Mouse (Mus musculus): Measurements from ENCODE around the gene Ppp1r18. TPM values are rescaled to one million over a fixed set of nuclear protein-coding genes. Genes with fewer than 3 reads are reported as not detected.

Gene Ppp1r18
- total and polyA plus RNA-seq, 2 experiments from 2014 or later, result 10.0 to 35.0 TPM

GRCm38 (mm10) chr17:35903992-35904355, 38.6 kb downstream of the Ppp1r18 start:
- H3K9ac ChIP-seq (replicated peaks; ENCODE audit: low read depth, low read length), result no peak overlapping the region; the same call in 1 of the 2 replicates
- H3K4me3 ChIP-seq (ENCODE audit: low read depth, low read length), result no peak overlapping the region
- H3K9me3 ChIP-seq (replicated peaks; ENCODE audit: control insufficient read depth, low read length), result no peaks in the 10 kb centered on the region
- no peaks in the 10 kb centered on the region for H3K27me3 ChIP-seq (ENCODE audit: control insufficient read depth, insufficient read depth, low read length)
- 42% methylated on average over 4 of the region's 4 CpGs for WGBS
- peaks cover 15% of the 10 kb centered on the region for H3K4me1 ChIP-seq (ENCODE audit: control insufficient read depth, insufficient read depth)
- ATAC-seq (ENCODE audit: insufficient read depth, low read depth) (0 out of 2 replicates have a peak, but pooled peaks have one; percentile 5), DNase-seq (ENCODE audit: low spot score) (no peak)
- no peak overlapping the region for H3K4me2 ChIP-seq (ENCODE audit: low read depth, low read length)
- no peak for TF ChIP-seq EP300 (IDR thresholded peaks at IDR 0.05; ENCODE audit: low read depth)
- H3K27ac ChIP-seq (ENCODE audit: low read depth), result peak overlapping the region; percentile 81
- peaks cover 18% of the 10 kb centered on the region for H3K36me3 ChIP-seq (replicated peaks; ENCODE audit: control insufficient read depth, insufficient read depth, low read length)

GRCm38 (mm10) chr17:35905587-35905986, 40.2 kb downstream of the Ppp1r18 start:
- H3K4me1 ChIP-seq (ENCODE audit: control insufficient read depth, insufficient read depth), result peaks cover 23% of the 10 kb centered on the region
- no peaks in the 10 kb centered on the region for H3K9me3 ChIP-seq (replicated peaks; ENCODE audit: control insufficient read depth, low read length)
- peaks cover 18% of the 10 kb centered on the region for H3K36me3 ChIP-seq (replicated peaks; ENCODE audit: control insufficient read depth, insufficient read depth, low read length)
- no peak overlapping the region for H3K27ac ChIP-seq (ENCODE audit: low read depth)
- H3K4me2 ChIP-seq (ENCODE audit: low read depth, low read length), result no peak overlapping the region
- TF ChIP-seq EP300 (IDR thresholded peaks at IDR 0.05; ENCODE audit: low read depth) (no peak), CTCF (IDR thresholded peaks at IDR 0.05; ENCODE audit: low read depth) (no peak)
- no peak for ATAC-seq (ENCODE audit: insufficient read depth, low read depth)
- H3K4me3 ChIP-seq (ENCODE audit: low read depth, low read length), result no peak overlapping the region
- H3K27me3 ChIP-seq (ENCODE audit: control insufficient read depth, insufficient read depth, low read length), result no peaks in the 10 kb centered on the region
- 94% methylated on average over 1 of the region's 1 CpGs for WGBS
- H3K9ac ChIP-seq (replicated peaks; ENCODE audit: low read depth, low read length), result no peak overlapping the region
- no peak for DNase-seq (ENCODE audit: low spot score)

GRCm38 (mm10) chr17:35907609-35908008, 42.2 kb downstream of the Ppp1r18 start:
- Histone ChIP-seq H3K27ac (ENCODE audit: low read depth) (no peak overlapping the region), H3K9ac (replicated peaks; ENCODE audit: low read depth, low read length) (no peak overlapping the region), H3K36me3 (replicated peaks; ENCODE audit: control insufficient read depth, insufficient read depth, low read length) (peaks cover 27% of the 10 kb centered on the region), H3K4me3 (ENCODE audit: low read depth, low read length) (no peak overlapping the region), H3K4me2 (ENCODE audit: low read depth, low read length) (no peak overlapping the region), H3K9me3 (replicated peaks; ENCODE audit: control insufficient read depth, low read length) (no peaks in the 10 kb centered on the region), H3K4me1 (ENCODE audit: control insufficient read depth, insufficient read depth) (peaks cover 22% of the 10 kb centered on the region), H3K27me3 (ENCODE audit: control insufficient read depth, insufficient read depth, low read length) (no peaks in the 10 kb centered on the region)
- DNase-seq (ENCODE audit: low spot score) (no peak), ATAC-seq (ENCODE audit: insufficient read depth, low read depth) (no peak)
- WGBS, result 66% methylated on average over 2 of the region's 2 CpGs
- TF ChIP-seq CTCF (IDR thresholded peaks at IDR 0.05; ENCODE audit: low read depth), result no peak
- no peak for TF ChIP-seq EP300 (IDR thresholded peaks at IDR 0.05; ENCODE audit: low read depth)

- Histone ChIP-seq H3K4me1 (ENCODE audit: control insufficient read depth, insufficient read depth) (peaks cover 10% of the 10 kb centered on the region), H3K9me3 (replicated peaks; ENCODE audit: control insufficient read depth, low read length) (no peaks in the 10 kb centered on the region), H3K36me3 (replicated peaks; ENCODE audit: control insufficient read depth, insufficient read depth, low read length) (peaks cover 40% of the 10 kb centered on the region), H3K27me3 (ENCODE audit: control insufficient read depth, insufficient read depth, low read length) (no peaks in the 10 kb centered on the region), H3K9ac (replicated peaks; ENCODE audit: low read depth, low read length) (peak overlapping the region; percentile 41; the same call in 1 of the 2 replicates), H3K27ac (ENCODE audit: low read depth) (peak overlapping the region; percentile 78), H3K4me3 (ENCODE audit: low read depth, low read length) (peak overlapping the region; percentile 64), H3K4me2 (ENCODE audit: low read depth, low read length) (peak overlapping the region; percentile 70)
- ATAC-seq (ENCODE audit: insufficient read depth, low read depth) (peak; percentile 25), DNase-seq (ENCODE audit: low spot score) (no peak)
- WGBS, result 23% methylated on average over 20 of the region's 20 CpGs
- TF ChIP-seq EP300 (IDR thresholded peaks at IDR 0.05; ENCODE audit: low read depth), result no peak
Observed at GRCm38 (mm10) chr17:35909186-35909918, 44.0 kb downstream of the Ppp1r18 start.

GRCm38 (mm10) chr17:35909919-35910369, 44.6 kb downstream of the Ppp1r18 start, which contains the start of gene Atat1:
Atat1 (minus strand) TSS chr17:35910075.
- Histone ChIP-seq H3K27ac (ENCODE audit: low read depth) (peak within 1 kb of the TSS; percentile 78), H3K9me3 (replicated peaks; ENCODE audit: control insufficient read depth, low read length) (no peaks in the 10 kb centered on the region), H3K4me3 (ENCODE audit: low read depth, low read length) (peak within 1 kb of the TSS; percentile 64), H3K9ac (replicated peaks; ENCODE audit: low read depth, low read length) (peak within 1 kb of the TSS; percentile 41; the same call in 1 of the 2 replicates), H3K36me3 (replicated peaks; ENCODE audit: control insufficient read depth, insufficient read depth, low read length) (peaks cover 44% of the 10 kb centered on the region), H3K27me3 (ENCODE audit: control insufficient read depth, insufficient read depth, low read length) (no peaks in the 10 kb centered on the region), H3K4me1 (ENCODE audit: control insufficient read depth, insufficient read depth) (peaks cover 9% of the 10 kb centered on the region), H3K4me2 (ENCODE audit: low read depth, low read length) (peak within 1 kb of the TSS; percentile 70)
- TF ChIP-seq EP300 (IDR thresholded peaks at IDR 0.05; ENCODE audit: low read depth), result peak; percentile 36; the same call in 1 of the 2 replicates
- no peak for TF ChIP-seq CTCF (IDR thresholded peaks at IDR 0.05; ENCODE audit: low read depth)
- 3% methylated on average over 25 of the region's 25 CpGs for WGBS
- DNase-seq (ENCODE audit: low spot score), result peak; percentile 91
- ATAC-seq (ENCODE audit: insufficient read depth, low read depth), result peak; percentile 88
